Mouse (Mus musculus): ENCODE measurements around the gene Foxk2. TPM values are rescaled to one million over a fixed set of nuclear protein-coding genes. Genes with fewer than 3 reads are reported as not detected.

The Foxk2 gene
- total RNA-seq, 4 experiments from 2014 or later: 26.8 to 32.9 (median 28.0) TPM

Other genes with a start within 250 kb of the Foxk2 start
- gene Cd7, start 220.6 kb upstream of the Foxk2 start, total RNA-seq (2022): not detected
- not detected for gene Sectm1b, start 196.4 kb upstream of the Foxk2 start, total RNA-seq (2022)
- not detected for gene Sectm1a, start 178.8 kb upstream of the Foxk2 start, total RNA-seq (2022)
- not detected for gene Tex19.2, start 141.3 kb upstream of the Foxk2 start, total RNA-seq (2022)
- not detected for gene Tex19.1, start 113.8 kb upstream of the Foxk2 start, total RNA-seq (2022)
- gene Uts2r, start 99.7 kb upstream of the Foxk2 start, total RNA-seq (2022): 1 to 10 TPM; 1.1 to 1.5 (median 1.3) TPM
- 1 to 10 TPM; 7.2 to 9.4 (median 8.7) TPM for gene Hexdc, start 55.6 kb upstream of the Foxk2 start, total RNA-seq (2022)
- 10 to 100 TPM; 10.2 to 13.4 (median 10.9) TPM for gene Ogfod3, start 55.3 kb upstream of the Foxk2 start, total RNA-seq (2022)
- gene Cybc1, start 30.7 kb upstream of the Foxk2 start, total RNA-seq (2022): 1 to 10 TPM; 2.8 to 3.8 (median 3.6) TPM
- gene Narf, start 22.7 kb upstream of the Foxk2 start, total RNA-seq (2022): 100 to 1,000 TPM in 3 of 4 experiments, 10 to 100 TPM in 1; 92.0 to 138 (median 119) TPM
- 10 to 100 TPM; 14.4 to 23.0 (median 19.3) TPM for gene Wdr45b, start 94.5 kb downstream of the Foxk2 start, total RNA-seq (2022)
- gene Rab40b, start 128.3 kb downstream of the Foxk2 start, total RNA-seq (2022): 10 to 100 TPM; 13.2 to 23.0 (median 18.9) TPM
- gene Fn3krp, start 161.4 kb downstream of the Foxk2 start, total RNA-seq (2022): 1 to 10 TPM; 3.3 to 4.2 (median 4.0) TPM
- gene Fn3k, start 174.9 kb downstream of the Foxk2 start, total RNA-seq (2022): 10 to 100 TPM; 20.4 to 25.6 (median 25.1) TPM
- 10 to 100 TPM; 11.7 to 16.0 (median 15.0) TPM for gene Tbcd, start 192.0 kb downstream of the Foxk2 start, total RNA-seq (2022)